Mouse (Mus musculus) embryonic facial prominence, embryonic 13.5 days (tissue): Measurements from ENCODE around the gene Ltbr. TPM values are rescaled to one million over a fixed set of nuclear protein-coding genes. Genes with fewer than 3 reads are reported as not detected.
"Not testable (repeated sequence)": the region's sequence is repeated elsewhere in the genome, so short reads cannot be mapped to it uniquely, and the experiment has no call there.

Experiments used
- ATAC-seq: fragments of 200-750 bp; cut with Nextera tagmentation; 2 replicates; pipeline ENCODE4 v1.8.0; 2017; ENCODE audit warnings: low read depth; ENCODE audit not compliant: insufficient number of reproducible peaks, insufficient read depth, low FRiP score, low TSS enrichment
- H3K27ac ChIP-seq: fragments of 300-500 bp; sonication (generic); 2 replicates; pipeline ENCODE4 v1.5.1; 2015; ENCODE audit warnings: moderate library complexity, mild to moderate bottlenecking, inconsistent platforms
- H3K27me3 ChIP-seq: fragments of 300-500 bp; sonication (generic); 2 replicates; pipeline ENCODE4 v1.6.1; 2015; ENCODE audit warnings: mild to moderate bottlenecking, inconsistent platforms
- H3K36me3 ChIP-seq: fragments of 300-500 bp; sonication (generic); 2 replicates; pipeline ENCODE4 v1.6.1; 2015; ENCODE audit warnings: mild to moderate bottlenecking, inconsistent platforms
- H3K4me1 ChIP-seq: fragments of 300-500 bp; sonication (generic); 2 replicates; pipeline ENCODE4 v1.6.1; 2015; ENCODE audit warnings: inconsistent platforms
- H3K4me2 ChIP-seq: fragments of 300-500 bp; sonication (generic); 2 replicates; pipeline ENCODE4 v1.6.1; 2015; ENCODE audit warnings: moderate library complexity, mild to moderate bottlenecking, inconsistent platforms
- H3K4me3 ChIP-seq: fragments of 300-500 bp; sonication (generic); 2 replicates; pipeline ENCODE4 v1.5.1; 2015; ENCODE audit warnings: mild to moderate bottlenecking, inconsistent platforms
- H3K9ac ChIP-seq: fragments of 300-500 bp; sonication (generic); 2 replicates; pipeline ENCODE4 v1.6.1; 2015; ENCODE audit warnings: mild to moderate bottlenecking, inconsistent platforms
- H3K9me3 ChIP-seq: fragments of 300-500 bp; sonication (generic); 2 replicates; pipeline ENCODE4 v1.6.1; 2016; ENCODE audit warnings: inconsistent platforms
- WGBS: fragments of 180-500 bp; shearing (Covaris S2); methylation state at CpG from one replicate; pipeline ENCODE4 v1.1.7; 2015; ENCODE audit warnings: mixed read lengths; 5-methylcytosine and 5-hydroxymethylcytosine counted together
- polyA plus RNA-seq: library from polyadenylated mRNA; unstranded; fragments of >200 nt; fragmentation: Nextera tagmentation; extraction: Ambion mirVana; gene quantifications from 2 replicates; pipeline ENCODE4 v1.2.1, GENCODE M21; 2015

The Ltbr gene
- polyA plus RNA-seq, 1 experiment from 2014 or later, result 33.1 TPM

DNA sequence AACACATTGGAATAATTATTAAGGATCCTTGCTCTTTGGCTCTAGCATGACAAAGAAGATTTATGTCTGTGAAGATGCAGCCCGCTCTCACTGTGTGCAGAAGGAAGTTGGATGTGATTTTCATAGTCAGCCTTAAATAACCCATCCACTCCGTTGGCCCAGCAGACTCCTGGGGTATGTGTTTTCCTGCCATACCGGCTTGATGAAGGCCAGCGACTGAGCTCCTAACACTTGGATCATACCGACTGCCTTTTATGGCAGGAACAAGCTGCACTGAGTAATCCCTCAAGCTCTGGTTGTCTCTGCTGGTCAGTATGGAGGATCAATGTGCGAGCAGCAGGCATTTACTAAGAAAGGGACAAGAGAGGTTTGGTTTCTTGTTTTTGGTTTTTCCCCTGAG lies 8.2 kb downstream of the Ltbr start:
- Histone ChIP-seq H3K4me3 (no peak overlapping the region), H3K36me3 (peaks cover 15% of the 10 kb centered on the region), H3K4me2 (no peak overlapping the region), H3K9me3 (no peaks in the 10 kb centered on the region), H3K27ac (no peak overlapping the region), H3K9ac (no peak overlapping the region), H3K4me1 (peaks cover 23% of the 10 kb centered on the region), H3K27me3 (no peaks in the 10 kb centered on the region)
- ATAC-seq, result no peak
- 82% methylated on average over 6 of the region's 6 CpGs for WGBS

DNA sequence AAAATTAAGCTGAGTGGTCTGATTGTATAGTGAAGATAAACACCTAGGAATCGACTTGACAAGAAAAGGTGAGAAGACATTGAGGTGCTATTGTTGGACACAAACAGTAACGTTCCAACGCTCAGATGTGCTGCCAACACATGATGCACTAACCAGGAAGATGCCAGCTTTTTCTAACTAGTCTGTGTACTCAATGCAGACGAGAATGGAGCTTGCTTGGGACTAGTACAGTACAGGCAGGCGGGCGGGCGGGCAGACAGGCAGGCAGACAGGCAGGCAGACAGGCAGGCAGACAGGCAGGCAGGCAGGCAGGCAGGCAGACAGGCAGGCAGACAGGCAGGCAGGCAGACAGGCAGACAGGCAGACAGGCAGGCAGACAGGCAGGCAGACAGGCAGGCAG lies 9.3 kb downstream of the Ltbr start:
- H3K4me2 ChIP-seq, H3K27ac ChIP-seq, H3K4me3 ChIP-seq, H3K9me3 ChIP-seq, ATAC-seq, H3K9ac ChIP-seq, H3K27me3 ChIP-seq: not testable (repeated sequence)
- Histone ChIP-seq H3K36me3 (peaks cover 15% of the 10 kb centered on the region), H3K4me1 (peaks cover 23% of the 10 kb centered on the region)
- 87% methylated on average over 7 of the region's 7 CpGs for WGBS

DNA sequence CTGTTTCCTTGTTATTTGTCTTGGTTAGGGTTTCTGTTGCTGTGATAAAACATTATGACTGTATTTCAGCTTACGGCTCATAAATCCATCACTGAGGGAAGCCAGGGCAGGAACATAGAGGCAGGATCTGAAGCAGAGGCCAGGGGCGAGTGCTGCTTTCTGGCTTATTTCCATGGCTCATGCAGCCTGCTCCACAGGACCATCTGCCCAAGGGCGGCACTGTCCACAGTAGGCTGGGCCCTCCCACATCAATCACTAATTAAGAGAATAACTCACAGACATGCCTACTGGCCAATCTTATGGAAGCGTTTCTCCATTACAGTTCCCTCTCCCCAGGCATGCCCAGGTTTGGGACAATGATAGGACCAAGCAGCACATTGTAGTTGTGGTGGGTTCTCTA lies 10.4 kb downstream of the Ltbr start:
- 75% methylated on average over 4 of the region's 4 CpGs for WGBS
- ATAC-seq, result no peak
- Histone ChIP-seq H3K27ac (no peak overlapping the region), H3K9ac (no peak overlapping the region), H3K9me3 (no peaks in the 10 kb centered on the region), H3K4me3 (no peak overlapping the region), H3K36me3 (peaks cover 15% of the 10 kb centered on the region), H3K27me3 (no peaks in the 10 kb centered on the region), H3K4me2 (no peak overlapping the region), H3K4me1 (peaks cover 14% of the 10 kb centered on the region)

DNA sequence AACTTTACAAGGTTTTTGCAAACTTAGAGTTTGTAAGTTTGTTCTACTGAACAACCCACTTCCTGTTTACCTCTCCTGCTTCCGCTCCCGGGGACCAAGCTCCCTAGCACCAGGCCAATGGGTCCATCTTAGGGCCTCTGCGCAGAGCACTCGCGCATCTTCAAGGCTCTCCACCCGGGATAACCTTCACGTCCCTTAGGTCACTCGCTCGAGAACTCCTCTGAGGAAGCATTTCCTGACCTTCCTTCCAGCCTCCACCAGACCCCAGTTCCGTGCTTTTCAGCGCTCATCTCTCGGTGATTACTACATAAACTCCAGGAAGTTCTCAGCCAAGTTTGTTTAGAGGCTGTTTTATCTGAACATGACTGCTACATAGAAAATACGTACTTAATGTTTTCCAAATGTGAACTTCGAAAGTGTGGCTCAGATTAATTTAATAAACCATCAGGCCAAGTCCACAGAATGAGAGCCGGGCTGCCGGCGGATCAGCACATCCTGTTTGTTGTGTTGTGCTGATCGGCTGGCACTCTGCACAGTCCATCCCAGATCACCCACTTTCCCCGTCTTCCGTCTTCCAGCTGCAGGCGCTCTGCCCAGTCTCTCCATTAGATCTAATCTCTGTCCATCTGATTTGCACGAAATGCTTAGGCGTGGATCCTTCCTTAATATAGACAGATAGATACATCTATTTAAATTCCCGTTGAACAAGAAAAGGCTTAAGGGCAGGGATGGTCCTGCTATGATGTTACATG lies 11.3 kb downstream of the Ltbr start:
- H3K4me2 ChIP-seq, result no peak overlapping the region
- no peaks in the 10 kb centered on the region for H3K27me3 ChIP-seq
- 0 out of 2 replicates have a peak overlapping the region, but pooled peaks have one; percentile 48 for H3K27ac ChIP-seq
- H3K4me1 ChIP-seq, result peaks cover 14% of the 10 kb centered on the region
- no peaks in the 10 kb centered on the region for H3K9me3 ChIP-seq
- 58% methylated on average over 24 of the region's 24 CpGs for WGBS
- H3K4me3 ChIP-seq, result no peak overlapping the region
- no peak for ATAC-seq
- peaks cover 15% of the 10 kb centered on the region for H3K36me3 ChIP-seq
- H3K9ac ChIP-seq, result no peak overlapping the region

DNA sequence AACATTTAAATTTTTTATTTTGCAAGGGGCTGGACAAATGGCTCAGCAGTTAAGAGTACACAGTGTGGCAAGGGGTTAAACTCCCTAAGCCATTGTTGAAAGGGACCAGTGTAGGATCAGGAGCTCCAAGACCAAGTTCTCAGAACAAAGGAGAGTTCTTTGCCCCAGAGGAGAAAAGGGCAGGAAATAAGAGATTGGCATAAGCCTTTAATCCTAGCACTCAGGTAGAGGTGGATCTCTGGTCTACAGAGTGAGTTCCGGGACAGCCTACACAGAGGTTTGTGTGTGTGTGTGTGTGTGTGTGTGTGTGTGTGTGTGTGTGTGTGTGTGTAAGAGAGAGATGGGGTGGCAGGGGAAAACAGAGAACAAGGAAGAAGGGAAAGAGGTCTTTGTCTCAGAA lies 12.7 kb downstream of the Ltbr start:
- H3K4me1 ChIP-seq, result peaks cover 14% of the 10 kb centered on the region
- no peaks in the 10 kb centered on the region for H3K27me3 ChIP-seq
- H3K4me2 ChIP-seq, result no peak overlapping the region
- no peak for ATAC-seq
- no peak overlapping the region for H3K9ac ChIP-seq
- 50% methylated on average over 1 of the region's 1 CpGs for WGBS
- peaks cover 2% of the 10 kb centered on the region for H3K36me3 ChIP-seq
- H3K9me3 ChIP-seq, result no peaks in the 10 kb centered on the region
- H3K4me3 ChIP-seq, result no peak overlapping the region
- H3K27ac ChIP-seq, result no peak overlapping the region

DNA sequence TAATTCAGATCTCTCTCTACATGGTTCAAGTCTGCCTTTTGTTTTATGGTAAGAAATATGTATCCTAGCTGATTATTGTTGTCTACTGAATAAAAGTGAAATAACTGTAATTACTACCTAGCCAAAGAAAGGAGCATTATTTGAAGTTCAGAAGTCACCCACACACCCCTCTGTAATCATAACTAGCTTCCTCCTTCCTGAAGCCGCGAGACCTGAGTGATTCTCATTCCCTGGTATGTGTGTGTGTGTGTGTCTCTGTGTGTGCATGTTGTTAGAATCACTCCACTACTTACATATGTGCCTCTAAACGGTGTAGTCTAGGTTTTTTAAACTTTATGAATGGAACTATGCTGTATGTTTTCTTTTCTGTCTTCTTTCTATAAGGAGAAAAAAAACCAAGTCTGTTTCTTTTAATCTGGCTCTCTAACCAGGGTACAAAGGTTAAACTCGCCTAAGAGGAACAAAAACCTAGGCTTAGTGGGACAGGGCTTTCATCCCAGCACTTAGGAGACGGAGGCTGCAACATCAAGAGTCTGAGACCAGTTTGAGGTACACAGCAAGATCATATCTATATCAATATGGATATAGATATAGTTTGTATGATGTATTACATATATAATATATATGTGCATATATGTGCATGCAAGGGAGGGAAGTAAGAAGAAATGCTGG lies 16.4 kb downstream of the Ltbr start:
- no peaks in the 10 kb centered on the region for H3K9me3 ChIP-seq
- H3K4me3 ChIP-seq, result no peak overlapping the region
- no peak overlapping the region for H3K27ac ChIP-seq
- no peaks in the 10 kb centered on the region for H3K27me3 ChIP-seq
- peaks cover 5% of the 10 kb centered on the region; the same call in 1 of the 2 replicates for H3K4me1 ChIP-seq
- no peak overlapping the region for H3K4me2 ChIP-seq
- H3K9ac ChIP-seq, result no peak overlapping the region
- no peak for ATAC-seq
- no peaks in the 10 kb centered on the region for H3K36me3 ChIP-seq
- 73% methylated on average over 5 of the region's 5 CpGs for WGBS

DNA sequence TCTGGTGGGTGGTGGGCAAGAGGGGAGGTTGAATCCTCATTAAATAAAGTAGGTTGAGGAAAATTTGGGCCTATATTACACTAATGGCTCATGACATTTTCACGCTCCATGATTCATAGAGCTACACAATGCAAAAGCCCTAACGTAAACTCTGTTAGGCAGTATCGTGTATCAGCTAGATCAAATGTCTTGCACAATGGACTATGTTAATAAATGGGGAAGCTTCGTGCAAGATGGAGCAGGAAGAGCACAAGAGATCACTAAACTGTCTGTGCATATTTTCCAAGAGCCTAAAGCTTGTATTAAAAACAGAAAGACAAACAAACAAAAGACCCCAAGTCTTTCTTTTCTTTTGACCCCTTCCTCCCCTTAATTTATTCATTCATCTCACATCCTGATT lies 19.6 kb downstream of the Ltbr start:
- Histone ChIP-seq H3K36me3 (no peaks in the 10 kb centered on the region), H3K9me3 (no peaks in the 10 kb centered on the region), H3K4me2 (no peak overlapping the region), H3K27ac (no peak overlapping the region), H3K4me3 (no peak overlapping the region), H3K4me1 (no peaks in the 10 kb centered on the region), H3K9ac (no peak overlapping the region), H3K27me3 (no peaks in the 10 kb centered on the region)
- no peak for ATAC-seq
- WGBS, result 71% methylated on average over 4 of the region's 4 CpGs

DNA sequence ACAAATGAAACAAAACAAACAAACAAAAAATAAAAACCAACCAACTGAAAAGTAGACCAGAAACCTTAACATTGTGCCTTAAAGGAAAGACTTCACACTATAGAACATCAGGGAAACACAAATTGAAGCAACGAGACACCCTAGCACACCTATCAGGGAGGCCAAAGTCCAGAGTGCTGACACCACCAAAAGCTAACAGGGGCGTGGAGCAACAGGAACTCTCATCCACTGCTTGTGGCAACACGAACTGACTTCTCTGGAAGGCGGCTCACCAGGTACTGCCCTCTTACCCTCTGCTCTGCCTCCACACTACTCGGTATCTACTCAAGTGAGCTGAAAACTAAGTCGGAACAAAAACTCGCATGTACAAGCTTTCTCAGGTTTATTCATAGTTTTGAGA lies 21.4 kb downstream of the Ltbr start:
- H3K4me3 ChIP-seq, result no peak overlapping the region
- no peaks in the 10 kb centered on the region for H3K36me3 ChIP-seq
- no peak for ATAC-seq
- 86% methylated on average over 7 of the region's 7 CpGs for WGBS
- no peak overlapping the region for H3K9ac ChIP-seq
- H3K9me3 ChIP-seq, result no peaks in the 10 kb centered on the region
- H3K27me3 ChIP-seq, result no peaks in the 10 kb centered on the region
- no peaks in the 10 kb centered on the region for H3K4me1 ChIP-seq
- no peak overlapping the region for H3K4me2 ChIP-seq
- no peak overlapping the region for H3K27ac ChIP-seq

DNA sequence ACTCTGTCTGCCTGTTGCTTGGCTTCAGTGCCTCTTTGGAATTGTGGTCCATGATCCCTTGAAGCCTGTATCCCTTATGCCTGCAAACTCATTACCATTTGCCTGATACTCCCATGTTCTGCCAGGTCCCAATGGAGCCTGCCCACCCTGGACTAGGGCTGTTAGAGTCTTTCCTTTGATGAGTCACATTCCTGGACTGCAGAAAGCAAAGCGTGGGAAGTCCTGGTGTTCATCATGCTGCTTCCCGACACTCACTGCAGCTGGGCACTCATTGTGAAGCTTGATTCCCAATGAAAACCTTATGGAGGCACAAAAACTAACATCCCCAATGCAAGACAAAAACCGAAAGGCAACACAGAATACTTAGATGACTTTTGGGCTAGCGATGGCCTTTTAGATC lies 22.4 kb downstream of the Ltbr start:
- H3K27me3 ChIP-seq, result no peaks in the 10 kb centered on the region
- no peak overlapping the region for H3K9ac ChIP-seq
- no peak overlapping the region for H3K27ac ChIP-seq
- H3K4me3 ChIP-seq, result no peak overlapping the region
- H3K4me1 ChIP-seq, result 0 out of 2 replicates have a peak, but pooled peaks cover 2% of the 10 kb centered on the region
- no peak for ATAC-seq
- H3K4me2 ChIP-seq, result no peak overlapping the region
- no peaks in the 10 kb centered on the region for H3K36me3 ChIP-seq
- H3K9me3 ChIP-seq, result no peaks in the 10 kb centered on the region
- WGBS, result 54% methylated on average over 4 of the region's 4 CpGs

DNA sequence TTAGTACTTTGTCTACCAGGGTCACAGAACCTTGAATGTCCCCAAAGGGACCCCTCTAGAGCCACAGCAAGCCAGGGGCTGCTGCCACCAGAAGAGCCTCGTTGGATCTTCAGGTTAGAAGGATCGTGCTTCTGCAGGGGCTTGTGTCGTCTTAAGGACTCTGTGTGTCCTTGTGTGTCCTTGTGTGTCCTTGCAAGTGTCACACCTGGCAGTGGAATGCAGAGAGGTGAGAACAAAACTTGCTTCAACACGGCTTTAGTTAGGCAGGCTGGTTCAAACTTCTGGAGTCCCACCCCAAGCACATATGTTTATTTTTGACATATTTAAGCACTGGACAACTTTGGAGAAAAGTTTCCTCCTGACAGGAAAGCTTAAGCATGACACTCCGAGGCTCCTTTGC lies 25.0 kb downstream of the Ltbr start:
- Histone ChIP-seq H3K9ac (no peak overlapping the region), H3K4me1 (0 out of 2 replicates have a peak, but pooled peaks cover 5% of the 10 kb centered on the region), H3K4me3 (no peak overlapping the region), H3K36me3 (no peaks in the 10 kb centered on the region), H3K27me3 (no peaks in the 10 kb centered on the region), H3K9me3 (no peaks in the 10 kb centered on the region), H3K4me2 (no peak overlapping the region), H3K27ac (no peak overlapping the region)
- no peak for ATAC-seq
- 76% methylated on average over 5 of the region's 5 CpGs for WGBS

DNA sequence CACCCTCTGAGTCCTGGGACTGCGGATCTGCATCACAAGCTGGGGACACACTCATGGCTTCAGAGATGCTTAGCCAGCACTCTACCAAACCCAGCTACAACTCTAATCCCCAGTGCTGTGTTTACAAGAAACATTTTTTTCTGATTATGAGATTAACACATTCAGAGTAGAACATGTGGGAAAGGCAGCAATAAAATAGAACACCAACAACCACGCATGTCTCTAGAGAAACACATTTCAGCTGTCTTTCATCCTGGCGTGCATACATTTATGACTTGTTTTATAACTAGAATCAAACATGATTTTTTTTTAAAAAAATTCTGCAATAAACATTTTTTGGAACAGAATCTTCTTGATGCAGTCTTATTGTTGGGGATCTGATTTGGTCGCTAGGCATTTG lies 26.7 kb downstream of the Ltbr start:
- H3K27me3 ChIP-seq, result no peaks in the 10 kb centered on the region
- 0 out of 2 replicates have a peak, but pooled peaks cover 5% of the 10 kb centered on the region for H3K4me1 ChIP-seq
- no peak overlapping the region for H3K4me3 ChIP-seq
- no peaks in the 10 kb centered on the region for H3K9me3 ChIP-seq
- no peaks in the 10 kb centered on the region for H3K36me3 ChIP-seq
- no peak overlapping the region for H3K9ac ChIP-seq
- H3K27ac ChIP-seq, result no peak overlapping the region
- no peak overlapping the region for H3K4me2 ChIP-seq
- no peak for ATAC-seq
- 68% methylated on average over 4 of the region's 4 CpGs for WGBS

DNA sequence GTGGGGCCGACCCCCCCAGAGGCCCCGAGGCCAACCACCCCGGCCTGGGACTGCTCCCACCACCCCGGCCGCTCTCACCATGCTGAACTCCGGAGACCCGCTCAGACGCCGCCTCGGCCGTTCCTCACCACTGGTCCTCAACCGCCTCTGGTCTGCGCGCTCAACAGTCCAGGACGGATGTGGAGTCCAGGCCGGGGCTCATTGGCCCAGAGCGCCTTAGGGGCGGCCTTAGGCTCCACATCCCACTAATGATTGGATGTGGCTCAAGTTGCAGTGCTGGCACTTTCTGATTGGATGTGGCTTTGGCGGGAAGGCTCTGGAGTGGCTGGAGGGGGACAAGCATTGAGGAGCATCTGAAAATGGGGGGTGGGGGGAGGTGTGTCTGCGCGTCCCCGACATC lies 27.8 kb downstream of the Ltbr start, which contains the start of gene Tuba3a:
Tuba3a (minus strand) TSS at position 153 of the 400 bp plus-strand sequence.
- WGBS, result 95% methylated on average over 22 of the region's 22 CpGs
- no peaks in the 10 kb centered on the region for H3K9me3 ChIP-seq
- 0 out of 2 replicates have a peak, but pooled peaks cover 5% of the 10 kb centered on the region for H3K4me1 ChIP-seq
- H3K9ac ChIP-seq, result no peak within 1 kb of the TSS
- no peak within 1 kb of the TSS for H3K4me3 ChIP-seq
- H3K36me3 ChIP-seq, result no peaks in the 10 kb centered on the region
- no peaks in the 10 kb centered on the region for H3K27me3 ChIP-seq
- no peak within 1 kb of the TSS for H3K27ac ChIP-seq
- H3K4me2 ChIP-seq, result no peak within 1 kb of the TSS
- ATAC-seq, result no peak
